17 mouse cellular contexts compared by ENCODE assay signal in the genomic region with DNA sequence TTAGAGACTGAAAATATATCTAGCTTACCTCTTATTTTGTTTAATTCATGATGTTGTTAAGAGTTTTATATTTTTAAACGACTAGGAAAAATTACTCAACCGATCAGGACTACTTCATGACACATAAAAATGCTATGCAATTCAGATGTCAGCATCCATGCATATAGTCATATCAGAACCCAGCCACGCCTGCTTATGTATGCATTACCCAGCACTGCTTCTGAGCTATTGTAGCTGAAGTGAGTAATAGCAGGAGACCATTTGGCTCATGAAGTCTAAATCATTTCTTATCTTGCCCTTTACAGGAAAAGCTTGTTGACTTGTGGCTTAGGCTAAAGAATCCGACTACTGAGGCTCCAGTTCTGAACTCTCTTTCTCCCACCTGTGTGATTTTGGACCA.
"Had no signal": no experiment of that assay in that cellular context is flagged by ENCODE, and none has a peak within 500 bp of the region (broad histone marks: within the 10 kb centered on the region; RNA-seq: fewer than 3 reads in every experiment).

No protein-coding gene starts in this region.

- H3K9me3 ChIP-seq: lung, embryonic 15.5 days; midbrain, embryonic 13.5 days; neural tube, embryonic 12.5 days had no signal

- H3K9ac ChIP-seq: liver, embryonic 14.5 days; lung, embryonic 15.5 days; midbrain, embryonic 13.5 days; neural tube, embryonic 12.5 days had no signal

- DNase-seq: lung, adult 2 months; lung, postnatal 14 days; lung, postnatal 36 days; right cerebral cortex, postnatal 25 days; right cerebral cortex, postnatal 4 days; spleen, adult 18-20 months; thymus, adult 18-20 months; thymus, postnatal 14 days; thymus, postnatal 36 days had no signal

- H3K36me3 ChIP-seq: lung, embryonic 15.5 days; midbrain, embryonic 13.5 days; neural tube, embryonic 12.5 days had no signal

- ATAC-seq: lung, postnatal 0 days; midbrain, embryonic 13.5 days had no signal

- H3K27me3 ChIP-seq: lung, embryonic 15.5 days; megakaryocyte, embryonic 14.5 days; neural tube, embryonic 12.5 days had no signal

- H3K4me3 ChIP-seq: lung, embryonic 15.5 days; megakaryocyte, embryonic 14.5 days; midbrain, embryonic 13.5 days; neural tube, embryonic 12.5 days had no signal

- H3K27ac ChIP-seq: liver, embryonic 14.5 days; lung, embryonic 15.5 days; macrophage; midbrain, embryonic 13.5 days; neural tube, embryonic 12.5 days had no signal

- H3K4me1 ChIP-seq: lung, embryonic 15.5 days; megakaryocyte, embryonic 14.5 days; neural tube, embryonic 12.5 days had no signal

- H3K4me2 ChIP-seq: lung, embryonic 15.5 days; midbrain, embryonic 11.5 days; midbrain, embryonic 13.5 days; neural tube, embryonic 12.5 days had no signal
